Mouse (Mus musculus) lung, embryonic 15.5 days (tissue): ENCODE results near the gene Ppp1r14d. TPM values are rescaled to one million over a fixed set of nuclear protein-coding genes. Genes with fewer than 3 reads are reported as not detected.
A peak's percentile ranks its signal among the peaks of the same experiment; 100 is the strongest.

Experiments
- ATAC-seq: fragments of 200-750 bp; cut with Nextera tagmentation; 2 replicates; pipeline ENCODE4 v1.8.0; 2017; ENCODE audit warnings: moderate number of reproducible peaks, borderline replicate concordance; ENCODE audit not compliant: low FRiP score, low TSS enrichment; ENCODE audit errors: extremely low read depth
- H3K27ac ChIP-seq: fragments of 300-500 bp; sonication (generic); 2 replicates; pipeline ENCODE4 v1.5.1; 2015; ENCODE audit warnings: moderate library complexity, mild to moderate bottlenecking, inconsistent platforms
- H3K27me3 ChIP-seq: fragments of 300-500 bp; sonication (generic); 2 replicates; pipeline ENCODE4 v1.6.1; 2015; ENCODE audit warnings: inconsistent platforms
- H3K36me3 ChIP-seq: fragments of 300-500 bp; sonication (generic); 2 replicates; pipeline ENCODE4 v1.6.1; 2015; ENCODE audit warnings: inconsistent platforms
- H3K4me1 ChIP-seq: fragments of 300-500 bp; sonication (generic); 2 replicates; pipeline ENCODE4 v1.6.1; 2015; ENCODE audit warnings: inconsistent platforms
- H3K4me2 ChIP-seq: fragments of 300-500 bp; sonication (generic); 2 replicates; pipeline ENCODE4 v1.6.1; 2015; ENCODE audit warnings: inconsistent platforms, mild to moderate bottlenecking, moderate library complexity
- H3K4me3 ChIP-seq: fragments of 300-500 bp; sonication (generic); 2 replicates; pipeline ENCODE4 v1.5.1; 2015; ENCODE audit warnings: mild to moderate bottlenecking, inconsistent platforms
- H3K9ac ChIP-seq: fragments of 300-500 bp; sonication (generic); 2 replicates; pipeline ENCODE4 v1.6.1; 2015; ENCODE audit warnings: inconsistent platforms
- H3K9me3 ChIP-seq: fragments of 300-500 bp; sonication (generic); 2 replicates; pipeline ENCODE4 v1.6.1; 2016; ENCODE audit warnings: inconsistent platforms
- WGBS: fragments of 180-500 bp; shearing (Covaris S2); methylation state at CpG from one replicate; pipeline ENCODE4 v1.1.7; 2015; 5-methylcytosine and 5-hydroxymethylcytosine counted together
- polyA plus RNA-seq: library from polyadenylated mRNA; unstranded; fragments of >200 nt; fragmentation: Nextera tagmentation; extraction: Ambion mirVana; gene quantifications from 2 replicates; pipeline ENCODE4 v1.2.1, GENCODE M21; 2015

Ppp1r14d gene
- polyA plus RNA-seq, 1 experiment from 2014 or later, result 0.79 TPM

GRCm38 (mm10) chr2:119250826-119251478, 21.2 kb upstream of the Ppp1r14d start:
- Histone ChIP-seq H3K4me1 (peaks cover 6% of the 10 kb centered on the region; the same call in 1 of the 2 replicates), H3K9ac (no peak overlapping the region), H3K36me3 (no peaks in the 10 kb centered on the region), H3K27ac (no peak overlapping the region), H3K9me3 (no peaks in the 10 kb centered on the region), H3K4me2 (peak overlapping the region; percentile 40), H3K4me3 (no peak overlapping the region), H3K27me3 (peaks cover 20% of the 10 kb centered on the region)
- WGBS, result 9% methylated on average over 11 of the region's 11 CpGs
- peak; percentile 43; the same call in 1 of the 2 replicates for ATAC-seq

DNA sequence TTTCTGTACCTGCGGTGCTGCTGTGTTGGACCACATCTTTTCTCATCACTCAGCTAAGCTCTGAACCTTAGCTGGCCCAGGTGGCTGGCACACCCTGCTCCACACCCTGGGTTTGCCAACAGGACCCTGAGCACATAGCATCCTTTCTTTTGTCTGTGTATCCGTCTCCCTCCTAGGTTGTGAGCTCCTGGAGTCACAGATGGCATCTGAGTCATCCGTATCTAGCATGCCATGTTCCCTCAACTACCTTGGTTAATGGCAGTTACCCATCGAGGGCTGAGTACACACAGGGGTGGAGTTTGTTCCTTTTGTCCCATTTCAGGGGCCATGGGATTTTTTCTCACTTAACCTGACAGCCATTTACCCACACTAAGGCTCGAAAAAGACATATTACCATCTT, 20.7 kb upstream of the Ppp1r14d start:
- no peak overlapping the region for H3K27ac ChIP-seq
- 52% methylated on average over 5 of the region's 5 CpGs for WGBS
- peaks cover 6% of the 10 kb centered on the region; the same call in 1 of the 2 replicates for H3K4me1 ChIP-seq
- H3K27me3 ChIP-seq, result peaks cover 16% of the 10 kb centered on the region
- H3K36me3 ChIP-seq, result no peaks in the 10 kb centered on the region
- no peak overlapping the region for H3K4me2 ChIP-seq
- H3K9ac ChIP-seq, result no peak overlapping the region
- H3K4me3 ChIP-seq, result no peak overlapping the region
- no peaks in the 10 kb centered on the region for H3K9me3 ChIP-seq
- 0 out of 2 replicates have a peak, but pooled peaks have one; percentile 20 for ATAC-seq

- H3K9me3 ChIP-seq, result no peaks in the 10 kb centered on the region
- no peak overlapping the region for H3K4me3 ChIP-seq
- H3K27ac ChIP-seq, result no peak overlapping the region
- no peak overlapping the region for H3K9ac ChIP-seq
- 43% methylated on average over 4 of the region's 4 CpGs for WGBS
- H3K27me3 ChIP-seq, result peaks cover 8% of the 10 kb centered on the region
- peaks cover 6% of the 10 kb centered on the region; the same call in 1 of the 2 replicates for H3K4me1 ChIP-seq
- ATAC-seq, result no peak
- no peaks in the 10 kb centered on the region for H3K36me3 ChIP-seq
- no peak overlapping the region for H3K4me2 ChIP-seq
Measured at GRCm38 (mm10) chr2:119249592-119250061, 19.9 kb upstream of the Ppp1r14d start.

DNA sequence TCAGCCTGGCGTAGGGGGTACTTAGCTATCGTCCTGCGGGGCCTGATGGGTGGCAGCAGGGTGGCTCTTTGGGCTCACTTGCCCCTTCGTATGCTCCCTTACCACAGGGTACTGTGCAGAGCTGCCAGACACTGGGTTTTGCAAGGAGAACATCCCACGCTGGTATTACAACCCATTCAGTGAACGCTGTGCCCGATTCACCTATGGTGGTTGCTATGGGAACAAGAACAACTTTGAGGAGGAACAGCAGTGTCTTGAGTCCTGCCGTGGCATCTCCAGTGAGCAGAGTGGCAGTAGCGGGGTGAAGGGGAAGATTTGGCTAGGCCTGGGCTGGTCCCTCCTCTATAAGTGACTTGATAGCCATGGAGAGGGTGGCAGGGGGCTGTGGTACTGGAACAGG, 18.2 kb upstream of the Ppp1r14d start:
- no peak overlapping the region for H3K27ac ChIP-seq
- 77% methylated on average over 9 of the region's 9 CpGs for WGBS
- ATAC-seq, result no peak
- H3K4me2 ChIP-seq, result no peak overlapping the region
- H3K4me3 ChIP-seq, result no peak overlapping the region
- no peaks in the 10 kb centered on the region for H3K9me3 ChIP-seq
- H3K4me1 ChIP-seq, result peaks cover 6% of the 10 kb centered on the region; the same call in 1 of the 2 replicates
- H3K9ac ChIP-seq, result no peak overlapping the region
- H3K36me3 ChIP-seq, result no peaks in the 10 kb centered on the region
- H3K27me3 ChIP-seq, result 0 out of 2 replicates have a peak, but pooled peaks cover 2% of the 10 kb centered on the region

- Histone ChIP-seq H3K4me3 (no peak overlapping the region), H3K27ac (no peak overlapping the region), H3K4me1 (no peaks in the 10 kb centered on the region), H3K9ac (no peak overlapping the region), H3K9me3 (no peaks in the 10 kb centered on the region), H3K4me2 (no peak overlapping the region), H3K36me3 (no peaks in the 10 kb centered on the region), H3K27me3 (0 out of 2 replicates have a peak, but pooled peaks cover 1% of the 10 kb centered on the region)
- 71% methylated on average over 7 of the region's 7 CpGs for WGBS
- no peak for ATAC-seq
Measured at GRCm38 (mm10) chr2:119245246-119245645, 15.5 kb upstream of the Ppp1r14d start.

- WGBS, result 61% methylated on average over 9 of the region's 9 CpGs
- H3K27me3 ChIP-seq, result peaks cover 22% of the 10 kb centered on the region
- no peaks in the 10 kb centered on the region for H3K36me3 ChIP-seq
- no peaks in the 10 kb centered on the region for H3K9me3 ChIP-seq
- ATAC-seq, result no peak
- H3K4me3 ChIP-seq, result no peak overlapping the region
- H3K27ac ChIP-seq, result no peak overlapping the region
- peaks cover 3% of the 10 kb centered on the region; the same call in 1 of the 2 replicates for H3K4me1 ChIP-seq
- no peak overlapping the region for H3K4me2 ChIP-seq
- no peak overlapping the region for H3K9ac ChIP-seq
Measured at GRCm38 (mm10) chr2:119242548-119242947, 12.8 kb upstream of the Ppp1r14d start.

DNA sequence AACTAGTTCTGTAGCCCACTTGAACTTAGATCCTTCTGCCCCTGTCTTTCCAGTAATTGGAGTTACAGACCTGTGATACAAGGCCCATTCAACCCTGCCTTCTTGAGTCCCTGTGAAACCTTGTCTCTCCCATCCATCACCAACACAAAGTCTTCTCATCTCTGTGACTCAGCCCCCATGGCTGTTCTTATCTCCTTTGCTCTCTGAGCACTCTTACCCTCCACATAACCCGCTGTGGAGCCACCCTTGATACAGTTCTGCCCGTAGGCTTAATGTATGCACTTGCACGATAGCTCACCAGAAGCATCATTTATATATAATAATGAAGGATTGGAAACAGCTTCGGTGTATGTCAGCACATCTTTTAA, 11.1 kb upstream of the Ppp1r14d start:
- 73% methylated on average over 4 of the region's 4 CpGs for WGBS
- H3K27me3 ChIP-seq, result peaks cover 39% of the 10 kb centered on the region
- no peak overlapping the region for H3K27ac ChIP-seq
- no peak for ATAC-seq
- no peak overlapping the region for H3K4me2 ChIP-seq
- no peaks in the 10 kb centered on the region for H3K36me3 ChIP-seq
- H3K9ac ChIP-seq, result no peak overlapping the region
- peaks cover 11% of the 10 kb centered on the region for H3K4me1 ChIP-seq
- no peak overlapping the region for H3K4me3 ChIP-seq
- no peaks in the 10 kb centered on the region for H3K9me3 ChIP-seq

GRCm38 (mm10) chr2:119240075-119240818, 10.5 kb upstream of the Ppp1r14d start:
- no peaks in the 10 kb centered on the region for H3K9me3 ChIP-seq
- H3K27ac ChIP-seq, result no peak overlapping the region
- H3K9ac ChIP-seq, result no peak overlapping the region
- H3K36me3 ChIP-seq, result no peaks in the 10 kb centered on the region
- peaks cover 45% of the 10 kb centered on the region for H3K27me3 ChIP-seq
- no peak overlapping the region for H3K4me2 ChIP-seq
- H3K4me1 ChIP-seq, result peaks cover 11% of the 10 kb centered on the region
- no peak overlapping the region for H3K4me3 ChIP-seq
- no peak for ATAC-seq
- WGBS, result 64% methylated on average over 4 of the region's 4 CpGs

- Histone ChIP-seq H3K27ac (no peak overlapping the region), H3K9ac (0 out of 2 replicates have a peak overlapping the region, but pooled peaks have one; percentile 42), H3K9me3 (no peaks in the 10 kb centered on the region), H3K4me2 (peak overlapping the region; percentile 82), H3K27me3 (peaks cover 49% of the 10 kb centered on the region), H3K4me1 (peaks cover 11% of the 10 kb centered on the region), H3K4me3 (peak overlapping the region; percentile 51), H3K36me3 (no peaks in the 10 kb centered on the region)
- no peak for ATAC-seq
- WGBS, result 43% methylated on average over 2 of the region's 2 CpGs
Measured at GRCm38 (mm10) chr2:119238671-119239070, 9.0 kb upstream of the Ppp1r14d start.

- WGBS, result 2% methylated on average over 30 of the region's 31 CpGs
- Histone ChIP-seq H3K27me3 (peaks cover 49% of the 10 kb centered on the region), H3K4me1 (peaks cover 11% of the 10 kb centered on the region), H3K4me3 (peak overlapping the region; percentile 51), H3K27ac (peak overlapping the region; percentile 71), H3K4me2 (peak overlapping the region; percentile 82), H3K36me3 (no peaks in the 10 kb centered on the region), H3K9ac (peak overlapping the region; percentile 42), H3K9me3 (no peaks in the 10 kb centered on the region)
- ATAC-seq, result peak; percentile 17; the same call in 1 of the 2 replicates
Measured at GRCm38 (mm10) chr2:119237871-119238220, 8.1 kb upstream of the Ppp1r14d start.

GRCm38 (mm10) chr2:119237210-119237870, 7.6 kb upstream of the Ppp1r14d start, which contains the start of gene Spint1:
Gene Spint1, plus strand, starts transcription at chr2:119237362.
- Histone ChIP-seq H3K27ac (peak within 1 kb of the TSS; percentile 71), H3K4me1 (peaks cover 11% of the 10 kb centered on the region), H3K27me3 (peaks cover 49% of the 10 kb centered on the region), H3K9me3 (no peaks in the 10 kb centered on the region), H3K9ac (peak within 1 kb of the TSS; percentile 42), H3K4me3 (peak within 1 kb of the TSS; percentile 51), H3K36me3 (no peaks in the 10 kb centered on the region), H3K4me2 (peak within 1 kb of the TSS; percentile 82)
- ATAC-seq, result peak; percentile 73
- under 1% methylated on average over 71 of the region's 73 CpGs for WGBS
